Mouse (Mus musculus): ENCODE data around the gene Scn8a. TPM values are rescaled to one million over a fixed set of nuclear protein-coding genes. Genes with fewer than 3 reads are reported as not detected.

Gene Scn8a
- polyA plus RNA-seq, 1 experiment from 2014 or later: 4.9 TPM

- Histone ChIP-seq H3K9me3 (ENCODE audit: control insufficient read depth, low read length) (peaks cover 10% of the 10 kb centered on the region), H3K9ac (ENCODE audit: low read depth, low read length) (no peak overlapping the region), H3K4me2 (ENCODE audit: low read depth, low read length) (no peak overlapping the region), H3K27me3 (replicated peaks; ENCODE audit: control insufficient read depth, insufficient read depth, low read length) (no peaks in the 10 kb centered on the region), H3K4me1 (ENCODE audit: control insufficient read depth, insufficient read depth, low read length) (no peaks in the 10 kb centered on the region), H3K4me3 (ENCODE audit: low read depth, low read length) (no peak overlapping the region), H3K36me3 (ENCODE audit: control insufficient read depth, insufficient read depth, low read length) (no peaks in the 10 kb centered on the region), H3K27ac (replicated peaks; ENCODE audit: low read depth, low read length) (no peak overlapping the region)
- 99% methylated on average over 23 of the region's 23 CpGs for WGBS
- ATAC-seq (ENCODE audit: low read depth) (no peak), DNase-seq (ENCODE audit: low spot score) (no peak)
Measured at GRCm38 (mm10) chr15:100896502-100896901, 26.8 kb downstream of the Scn8a start.

- Histone ChIP-seq H3K9me3 (ENCODE audit: control insufficient read depth, low read length) (no peaks in the 10 kb centered on the region), H3K27ac (replicated peaks; ENCODE audit: low read depth, low read length) (no peak overlapping the region), H3K27me3 (replicated peaks; ENCODE audit: control insufficient read depth, insufficient read depth, low read length) (no peaks in the 10 kb centered on the region), H3K9ac (ENCODE audit: low read depth, low read length) (no peak overlapping the region), H3K4me1 (ENCODE audit: control insufficient read depth, insufficient read depth, low read length) (no peaks in the 10 kb centered on the region), H3K4me3 (ENCODE audit: low read depth, low read length) (no peak overlapping the region), H3K4me2 (ENCODE audit: low read depth, low read length) (no peak overlapping the region), H3K36me3 (ENCODE audit: control insufficient read depth, insufficient read depth, low read length) (no peaks in the 10 kb centered on the region)
- no peak for ATAC-seq (ENCODE audit: low read depth)
- DNase-seq (ENCODE audit: low spot score): no peak
- WGBS: 76% methylated on average over 9 of the region's 9 CpGs
Measured at GRCm38 (mm10) chr15:100903811-100904210, 34.2 kb downstream of the Scn8a start.

GRCm38 (mm10) chr15:100905006-100905405, 35.3 kb downstream of the Scn8a start:
- Histone ChIP-seq H3K4me3 (ENCODE audit: low read depth, low read length) (no peak overlapping the region), H3K9me3 (ENCODE audit: control insufficient read depth, low read length) (no peaks in the 10 kb centered on the region), H3K27me3 (replicated peaks; ENCODE audit: control insufficient read depth, insufficient read depth, low read length) (no peaks in the 10 kb centered on the region), H3K27ac (replicated peaks; ENCODE audit: low read depth, low read length) (no peak overlapping the region), H3K4me1 (ENCODE audit: control insufficient read depth, insufficient read depth, low read length) (no peaks in the 10 kb centered on the region), H3K36me3 (ENCODE audit: control insufficient read depth, insufficient read depth, low read length) (no peaks in the 10 kb centered on the region), H3K9ac (ENCODE audit: low read depth, low read length) (no peak overlapping the region), H3K4me2 (ENCODE audit: low read depth, low read length) (no peak overlapping the region)
- 8% methylated on average over 2 of the region's 2 CpGs for WGBS
- ATAC-seq (ENCODE audit: low read depth): no peak
- DNase-seq (ENCODE audit: low spot score): peak; percentile 30

GRCm38 (mm10) chr15:100905751-100906150, 36.1 kb downstream of the Scn8a start:
- H3K9ac ChIP-seq (ENCODE audit: low read depth, low read length): no peak overlapping the region
- H3K27me3 ChIP-seq (replicated peaks; ENCODE audit: control insufficient read depth, insufficient read depth, low read length): no peaks in the 10 kb centered on the region
- no peak overlapping the region for H3K4me2 ChIP-seq (ENCODE audit: low read depth, low read length)
- no peaks in the 10 kb centered on the region for H3K36me3 ChIP-seq (ENCODE audit: control insufficient read depth, insufficient read depth, low read length)
- H3K4me1 ChIP-seq (ENCODE audit: control insufficient read depth, insufficient read depth, low read length): no peaks in the 10 kb centered on the region
- no peak for ATAC-seq (ENCODE audit: low read depth)
- no peaks in the 10 kb centered on the region for H3K9me3 ChIP-seq (ENCODE audit: control insufficient read depth, low read length)
- no peak overlapping the region for H3K27ac ChIP-seq (replicated peaks; ENCODE audit: low read depth, low read length)
- 60% methylated on average over 8 of the region's 8 CpGs for WGBS
- DNase-seq (ENCODE audit: low spot score): no peak
- no peak overlapping the region for H3K4me3 ChIP-seq (ENCODE audit: low read depth, low read length)

- Histone ChIP-seq H3K36me3 (ENCODE audit: control insufficient read depth, insufficient read depth, low read length) (no peaks in the 10 kb centered on the region), H3K27ac (replicated peaks; ENCODE audit: low read depth, low read length) (no peak overlapping the region), H3K4me2 (ENCODE audit: low read depth, low read length) (no peak overlapping the region), H3K9ac (ENCODE audit: low read depth, low read length) (no peak overlapping the region), H3K27me3 (replicated peaks; ENCODE audit: control insufficient read depth, insufficient read depth, low read length) (no peaks in the 10 kb centered on the region), H3K9me3 (ENCODE audit: control insufficient read depth, low read length) (no peaks in the 10 kb centered on the region), H3K4me3 (ENCODE audit: low read depth, low read length) (no peak overlapping the region), H3K4me1 (ENCODE audit: control insufficient read depth, insufficient read depth, low read length) (no peaks in the 10 kb centered on the region)
- ATAC-seq (ENCODE audit: low read depth) (no peak), DNase-seq (ENCODE audit: low spot score) (no peak)
- 46% methylated on average over 3 of the region's 3 CpGs for WGBS
Measured at GRCm38 (mm10) chr15:100908817-100909216, 39.2 kb downstream of the Scn8a start.

- Histone ChIP-seq H3K4me2 (ENCODE audit: low read depth, low read length) (no peak overlapping the region), H3K27ac (replicated peaks; ENCODE audit: low read depth, low read length) (no peak overlapping the region), H3K9ac (ENCODE audit: low read depth, low read length) (no peak overlapping the region)
Measured at GRCm38 (mm10) chr15:100909734-100910163, 40.1 kb downstream of the Scn8a start.

GRCm38 (mm10) chr15:100910381-100910841, 40.8 kb downstream of the Scn8a start:
- Histone ChIP-seq H3K4me1 (ENCODE audit: control insufficient read depth, insufficient read depth, low read length) (no peaks in the 10 kb centered on the region), H3K4me3 (ENCODE audit: low read depth, low read length) (no peak overlapping the region), H3K27me3 (replicated peaks; ENCODE audit: control insufficient read depth, insufficient read depth, low read length) (no peaks in the 10 kb centered on the region), H3K36me3 (ENCODE audit: control insufficient read depth, insufficient read depth, low read length) (no peaks in the 10 kb centered on the region), H3K9ac (ENCODE audit: low read depth, low read length) (no peak overlapping the region), H3K4me2 (ENCODE audit: low read depth, low read length) (no peak overlapping the region), H3K9me3 (ENCODE audit: control insufficient read depth, low read length) (no peaks in the 10 kb centered on the region), H3K27ac (replicated peaks; ENCODE audit: low read depth, low read length) (no peak overlapping the region)
- whole genome bisulfite sequencing: 50% methylated on average over 10 of the region's 10 CpGs
- ATAC-seq (ENCODE audit: low read depth) (no peak; the same call in 1 of the 2 replicates), DNase-seq (ENCODE audit: low spot score) (peak; percentile 12)

More at GRCm38 (mm10) chr15:100909734-100910163, 40.1 kb downstream of the Scn8a start:
- ATAC-seq (ENCODE audit: low read depth): no peak; the same call in 1 of the 2 replicates
- Histone ChIP-seq H3K4me1 (ENCODE audit: control insufficient read depth, insufficient read depth, low read length) (no peaks in the 10 kb centered on the region), H3K36me3 (ENCODE audit: control insufficient read depth, insufficient read depth, low read length) (no peaks in the 10 kb centered on the region), H3K9me3 (ENCODE audit: control insufficient read depth, low read length) (no peaks in the 10 kb centered on the region), H3K27me3 (replicated peaks; ENCODE audit: control insufficient read depth, insufficient read depth, low read length) (no peaks in the 10 kb centered on the region), H3K4me3 (ENCODE audit: low read depth, low read length) (no peak overlapping the region)
- WGBS: 19% methylated on average over 3 of the region's 3 CpGs
- DNase-seq (ENCODE audit: low spot score): peak; percentile 10

GRCm38 (mm10) chr15:100912676-100913266, 43.1 kb downstream of the Scn8a start:
- H3K9ac ChIP-seq (ENCODE audit: low read depth, low read length): no peak overlapping the region
- no peak overlapping the region for H3K27ac ChIP-seq (replicated peaks; ENCODE audit: low read depth, low read length)
- DNase-seq (ENCODE audit: low spot score) (no peak), ATAC-seq (ENCODE audit: low read depth) (no peak)
- H3K4me2 ChIP-seq (ENCODE audit: low read depth, low read length): no peak overlapping the region
- H3K36me3 ChIP-seq (ENCODE audit: control insufficient read depth, insufficient read depth, low read length): no peaks in the 10 kb centered on the region
- H3K4me3 ChIP-seq (ENCODE audit: low read depth, low read length): no peak overlapping the region
- H3K27me3 ChIP-seq (replicated peaks; ENCODE audit: control insufficient read depth, insufficient read depth, low read length): no peaks in the 10 kb centered on the region
- H3K9me3 ChIP-seq (ENCODE audit: control insufficient read depth, low read length): no peaks in the 10 kb centered on the region
- 85% methylated on average over 3 of the region's 3 CpGs for WGBS
- no peaks in the 10 kb centered on the region for H3K4me1 ChIP-seq (ENCODE audit: control insufficient read depth, insufficient read depth, low read length)

GRCm38 (mm10) chr15:100914734-100915242, 45.1 kb downstream of the Scn8a start:
- Histone ChIP-seq H3K4me2 (ENCODE audit: low read depth, low read length) (peak overlapping the region; percentile 55), H3K9me3 (ENCODE audit: control insufficient read depth, low read length) (no peaks in the 10 kb centered on the region), H3K4me3 (ENCODE audit: low read depth, low read length) (peak overlapping the region; percentile 32), H3K9ac (ENCODE audit: low read depth, low read length) (0 out of 2 replicates have a peak overlapping the region, but pooled peaks have one; percentile 31), H3K27me3 (replicated peaks; ENCODE audit: control insufficient read depth, insufficient read depth, low read length) (no peaks in the 10 kb centered on the region), H3K27ac (replicated peaks; ENCODE audit: low read depth, low read length) (no peak overlapping the region), H3K36me3 (ENCODE audit: control insufficient read depth, insufficient read depth, low read length) (no peaks in the 10 kb centered on the region), H3K4me1 (ENCODE audit: control insufficient read depth, insufficient read depth, low read length) (no peaks in the 10 kb centered on the region)
- ATAC-seq (ENCODE audit: low read depth) (peak; percentile 83), DNase-seq (ENCODE audit: low spot score) (peak; percentile 80)
- 3% methylated on average over 24 of the region's 24 CpGs for WGBS
